Mouse (Mus musculus) intestine, embryonic 15.5 days (tissue): ENCODE measurements at regions not wholly inside any gene's neighbourhood (a gene's known extent, or its start where the extent isn't known, plus 50 kb on each side); places are given as distances from the start of the nearest gene placed in this dataset.
A peak's percentile ranks its signal among the peaks of the same experiment; 100 is the strongest.

Source experiments
- ATAC-seq: fragments of 200-750 bp; cut with Nextera tagmentation; 2 replicates; pipeline ENCODE4 v1.8.0; 2017; ENCODE audit warnings: moderate TSS enrichment, moderate library complexity
- H3K27ac ChIP-seq: fragments of 300-500 bp; sonication (generic); 2 replicates; pipeline ENCODE4 v1.5.1; 2015; ENCODE audit warnings: mild to moderate bottlenecking, inconsistent platforms
- H3K27me3 ChIP-seq: fragments of 300-500 bp; sonication (generic); replicated peaks from 2 replicates; pipeline ENCODE4 v1.6.1; 2015; ENCODE audit warnings: inconsistent platforms
- H3K36me3 ChIP-seq: fragments of 300-500 bp; sonication (generic); 2 replicates; pipeline ENCODE4 v1.6.1; 2015; ENCODE audit warnings: inconsistent platforms
- H3K4me1 ChIP-seq: fragments of 300-500 bp; sonication (generic); replicated peaks from 2 replicates; pipeline ENCODE4 v1.6.1; 2015; ENCODE audit warnings: inconsistent platforms
- H3K4me2 ChIP-seq: fragments of 300-500 bp; sonication (generic); replicated peaks from 2 replicates; pipeline ENCODE4 v1.6.1; 2015; ENCODE audit warnings: mild to moderate bottlenecking, inconsistent platforms
- H3K4me3 ChIP-seq: fragments of 300-500 bp; sonication (generic); replicated peaks from 2 replicates; pipeline ENCODE4 v1.5.1; 2015; ENCODE audit warnings: inconsistent platforms
- H3K9ac ChIP-seq: fragments of 300-500 bp; sonication (generic); 2 replicates; pipeline ENCODE4 v1.6.1; 2015; ENCODE audit warnings: inconsistent platforms
- H3K9me3 ChIP-seq: fragments of 300-500 bp; sonication (generic); 2 replicates; pipeline ENCODE4 v1.6.1; 2016; ENCODE audit warnings: inconsistent platforms
- WGBS: fragments of 180-500 bp; shearing (Covaris S2); methylation state at CpG from one replicate; pipeline ENCODE4 v1.1.7; 2015; 5-methylcytosine and 5-hydroxymethylcytosine counted together

DNA sequence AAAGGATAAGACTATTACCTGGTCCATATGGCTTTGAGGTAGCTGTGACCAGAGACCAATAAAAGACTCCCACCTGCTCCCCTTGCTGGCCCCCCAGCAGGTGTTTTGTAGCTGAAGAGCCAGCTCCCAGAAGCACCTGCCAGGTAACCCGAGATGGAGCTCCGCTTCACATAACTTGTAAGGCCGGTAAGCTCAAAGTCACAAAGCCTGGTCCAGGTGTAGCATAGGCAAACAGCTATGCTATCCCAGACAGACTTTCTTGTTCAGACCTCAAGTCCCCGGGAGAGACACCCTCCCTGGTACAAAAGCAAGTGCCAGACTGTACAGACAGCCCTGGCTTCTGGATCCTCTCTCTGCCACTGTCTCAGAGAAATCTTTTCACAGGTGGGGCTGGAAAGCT is 154.6 kb downstream of the Tomm20 start:
- no peak overlapping the region for H3K4me2 ChIP-seq
- no peaks in the 10 kb centered on the region for H3K36me3 ChIP-seq
- no peak overlapping the region for H3K27ac ChIP-seq
- WGBS: 66% methylated on average over 4 of the region's 4 CpGs
- 0 out of 2 replicates have a peak, but pooled peaks have one; percentile 23 for ATAC-seq
- H3K27me3 ChIP-seq: no peaks in the 10 kb centered on the region
- no peaks in the 10 kb centered on the region for H3K9me3 ChIP-seq
- H3K9ac ChIP-seq: no peak overlapping the region
- peaks cover 9% of the 10 kb centered on the region; the same call in 1 of the 2 replicates for H3K4me1 ChIP-seq
- H3K4me3 ChIP-seq: no peak overlapping the region

DNA sequence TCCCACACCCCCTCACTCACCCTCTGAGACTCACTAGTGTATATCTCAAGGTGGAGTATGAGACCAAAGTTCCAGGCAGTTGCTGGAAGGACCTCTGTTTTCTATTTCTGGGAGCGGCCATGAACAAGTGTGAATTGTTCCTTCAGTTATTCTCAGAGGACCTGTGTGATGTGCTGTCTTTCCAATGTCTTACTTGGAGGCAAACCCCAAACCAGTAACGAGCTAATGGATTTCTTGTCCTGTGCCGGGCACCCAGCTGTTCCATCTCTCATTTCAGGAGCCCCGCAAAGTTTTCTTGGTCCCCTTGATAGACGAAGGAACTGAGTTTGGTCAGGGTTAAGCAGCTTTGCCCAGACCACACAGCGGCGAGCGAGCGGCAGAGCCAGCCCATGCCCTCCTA is 155.4 kb downstream of the Tomm20 start:
- Histone ChIP-seq H3K27me3 (no peaks in the 10 kb centered on the region), H3K9me3 (no peaks in the 10 kb centered on the region), H3K36me3 (no peaks in the 10 kb centered on the region), H3K4me1 (peaks cover 9% of the 10 kb centered on the region; the same call in 1 of the 2 replicates), H3K4me2 (no peak overlapping the region), H3K27ac (no peak overlapping the region), H3K4me3 (no peak overlapping the region), H3K9ac (no peak overlapping the region)
- ATAC-seq: no peak
- WGBS: 91% methylated on average over 9 of the region's 9 CpGs

DNA sequence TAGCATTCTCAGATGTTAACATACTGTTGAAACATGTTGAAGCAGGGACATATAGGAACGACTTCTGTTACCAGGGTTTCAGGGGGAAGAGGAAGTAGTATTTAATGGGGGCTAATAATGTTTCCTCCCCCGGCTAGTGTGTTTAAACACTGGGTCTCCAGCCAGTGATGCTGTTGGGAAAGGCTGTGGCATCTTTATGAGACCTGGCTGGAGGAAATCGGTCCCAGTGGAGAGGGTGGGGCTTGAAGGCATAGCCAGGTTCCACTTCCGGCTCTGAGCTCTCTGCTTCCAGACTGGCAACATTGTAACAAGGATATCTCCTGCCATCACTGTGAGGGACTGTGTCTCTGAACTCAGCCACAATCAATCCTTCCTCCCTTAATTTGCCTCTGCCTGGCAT is 156.6 kb downstream of the Tomm20 start:
- no peak; the same call in 1 of the 2 replicates for ATAC-seq
- H3K27ac ChIP-seq: peak overlapping the region; percentile 45

DNA sequence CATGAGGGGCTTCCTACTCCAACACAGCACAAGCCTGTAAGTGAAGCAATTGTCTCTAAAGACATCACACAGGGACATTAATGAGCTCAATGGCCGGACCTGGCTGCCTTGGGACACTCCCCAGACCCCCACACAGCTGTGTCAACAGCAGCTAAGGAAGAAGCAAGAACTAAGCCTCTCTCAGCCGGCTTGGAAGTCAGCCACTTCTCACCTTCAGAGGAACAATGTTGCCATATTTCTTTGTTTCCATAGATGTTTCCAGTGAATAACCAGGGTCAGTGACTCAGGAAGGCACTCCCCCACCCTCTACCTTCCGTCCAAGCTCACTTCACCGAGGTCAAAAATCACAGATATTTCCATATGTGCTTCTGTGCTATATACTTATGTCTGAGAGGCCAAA is 157.0 kb downstream of the Tomm20 start:
- H3K27me3 ChIP-seq: no peaks in the 10 kb centered on the region
- H3K4me2 ChIP-seq: no peak overlapping the region
- H3K4me1 ChIP-seq: peaks cover 9% of the 10 kb centered on the region; the same call in 1 of the 2 replicates
- WGBS: 41% methylated on average over 4 of the region's 4 CpGs
- no peaks in the 10 kb centered on the region for H3K9me3 ChIP-seq
- peak overlapping the region; percentile 45; the same call in 1 of the 2 replicates for H3K27ac ChIP-seq
- no peak overlapping the region for H3K9ac ChIP-seq
- H3K36me3 ChIP-seq: no peaks in the 10 kb centered on the region
- H3K4me3 ChIP-seq: no peak overlapping the region
- ATAC-seq: no peak

More for the DNA sequence above, 156.6 kb downstream of the Tomm20 start:
- Histone ChIP-seq H3K27me3 (no peaks in the 10 kb centered on the region), H3K36me3 (no peaks in the 10 kb centered on the region), H3K4me2 (no peak overlapping the region), H3K4me3 (no peak overlapping the region), H3K9me3 (no peaks in the 10 kb centered on the region), H3K9ac (no peak overlapping the region), H3K4me1 (peaks cover 9% of the 10 kb centered on the region; the same call in 1 of the 2 replicates)
- WGBS: 19% methylated on average over 4 of the region's 4 CpGs

DNA sequence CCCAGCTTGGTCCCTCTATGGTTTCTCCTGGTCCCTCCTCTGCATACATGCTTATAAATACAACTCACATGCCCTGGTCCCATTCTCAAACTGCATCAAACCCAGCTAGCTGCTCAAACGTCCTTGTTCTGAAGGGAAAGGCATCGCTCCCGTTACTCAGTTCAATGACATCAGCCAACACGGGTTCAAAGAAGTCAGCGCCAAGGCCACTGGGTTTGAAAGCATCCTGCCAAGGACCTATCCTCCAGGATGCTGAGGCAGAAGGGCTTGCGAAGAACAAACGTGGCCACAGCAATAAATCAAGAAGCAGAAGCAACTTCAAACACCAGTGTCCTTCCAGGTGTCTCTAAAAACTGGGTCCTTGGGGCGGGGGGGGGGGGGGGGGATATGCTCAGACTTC is 158.2 kb downstream of the Tomm20 start:
- Histone ChIP-seq H3K4me1 (peaks cover 9% of the 10 kb centered on the region; the same call in 1 of the 2 replicates), H3K36me3 (no peaks in the 10 kb centered on the region), H3K4me2 (no peak overlapping the region), H3K27me3 (no peaks in the 10 kb centered on the region), H3K27ac (no peak overlapping the region), H3K4me3 (no peak overlapping the region), H3K9me3 (no peaks in the 10 kb centered on the region), H3K9ac (no peak overlapping the region)
- WGBS: 66% methylated on average over 8 of the region's 8 CpGs
- no peak for ATAC-seq

DNA sequence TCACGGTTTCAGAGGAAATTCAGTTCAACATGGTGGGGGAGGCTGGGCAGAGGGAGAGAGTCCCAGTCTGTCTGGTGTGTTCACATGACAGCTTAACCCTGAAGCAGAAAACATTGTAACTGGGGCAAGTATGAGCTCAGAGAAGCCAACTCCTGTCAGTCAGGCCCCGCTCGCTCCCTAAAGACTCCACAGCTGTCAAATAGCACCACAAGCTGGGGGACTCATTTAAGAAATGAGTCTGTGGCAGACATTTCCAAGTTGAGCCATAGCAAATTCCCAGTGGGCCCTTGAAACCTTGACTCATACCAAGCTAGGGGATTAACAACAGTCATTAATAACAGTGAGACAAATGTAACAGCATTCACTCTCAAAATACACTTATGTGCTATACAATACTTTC is 160.4 kb downstream of the Tomm20 start:
- no peaks in the 10 kb centered on the region for H3K27me3 ChIP-seq
- H3K27ac ChIP-seq: no peak overlapping the region
- ATAC-seq: no peak
- H3K4me3 ChIP-seq: no peak overlapping the region
- H3K9ac ChIP-seq: no peak overlapping the region
- no peaks in the 10 kb centered on the region for H3K9me3 ChIP-seq
- WGBS: 76% methylated on average over 3 of the region's 3 CpGs
- H3K36me3 ChIP-seq: no peaks in the 10 kb centered on the region
- H3K4me1 ChIP-seq: peaks cover 9% of the 10 kb centered on the region; the same call in 1 of the 2 replicates
- H3K4me2 ChIP-seq: no peak overlapping the region

DNA sequence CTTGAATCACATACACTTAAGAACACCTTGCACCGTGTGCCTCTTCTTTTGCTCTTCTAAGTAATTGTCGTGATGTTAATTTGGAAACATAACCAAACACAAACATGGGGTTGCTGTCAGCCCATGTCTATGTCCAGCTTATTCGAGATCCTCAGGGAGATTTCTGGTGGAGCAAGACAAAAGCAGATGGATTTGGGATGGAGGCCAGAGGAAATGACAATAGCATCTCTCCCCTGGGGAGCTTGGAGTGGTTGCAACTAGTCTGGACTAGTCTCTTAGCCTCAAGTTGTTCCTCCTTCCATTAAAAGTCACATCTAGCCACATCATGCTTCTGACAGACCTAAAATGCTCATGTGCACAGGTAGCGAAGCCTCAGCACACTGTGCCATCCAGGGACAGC is 161.0 kb downstream of the Tomm20 start:
- no peak for ATAC-seq
- H3K27ac ChIP-seq: no peak overlapping the region
- no peaks in the 10 kb centered on the region for H3K27me3 ChIP-seq
- H3K4me1 ChIP-seq: peaks cover 9% of the 10 kb centered on the region; the same call in 1 of the 2 replicates
- H3K4me2 ChIP-seq: no peak overlapping the region
- no peaks in the 10 kb centered on the region for H3K9me3 ChIP-seq
- H3K36me3 ChIP-seq: no peaks in the 10 kb centered on the region
- H3K4me3 ChIP-seq: no peak overlapping the region
- H3K9ac ChIP-seq: no peak overlapping the region
- 89% methylated on average over 4 of the region's 4 CpGs for WGBS

DNA sequence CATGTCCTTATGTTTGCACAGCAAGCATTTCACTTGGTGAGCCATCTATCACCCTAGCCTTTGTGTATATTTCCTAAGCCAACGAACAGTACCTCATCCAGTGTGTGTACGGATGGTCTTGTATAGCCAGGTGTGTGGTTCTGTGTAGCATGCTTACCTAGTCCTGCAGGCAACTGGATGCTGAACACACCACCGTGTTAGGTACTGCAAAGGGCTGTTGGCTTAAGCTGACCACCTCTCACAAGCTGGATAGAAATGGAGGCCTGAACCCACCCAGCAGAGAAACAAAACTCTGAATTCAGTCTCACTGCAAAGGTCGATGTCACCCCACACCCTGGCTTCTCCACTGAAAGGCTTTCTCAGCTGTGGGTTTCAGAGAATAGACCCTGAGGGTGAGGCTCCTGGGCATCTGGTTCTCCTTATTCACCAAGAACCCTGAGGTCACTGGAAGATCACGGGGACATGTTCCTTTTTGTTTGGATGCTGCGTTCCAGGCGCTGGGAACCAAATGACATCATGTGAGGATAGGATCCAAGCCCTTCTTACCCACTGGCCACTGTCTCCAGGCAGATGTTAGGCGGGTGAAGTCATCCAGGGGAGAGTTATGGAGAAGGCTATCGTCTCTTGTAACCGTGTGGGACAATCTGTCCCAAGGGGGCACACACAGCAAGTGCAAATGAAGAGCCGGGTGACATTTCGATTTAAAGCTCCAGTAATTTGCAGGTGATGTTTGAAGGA is 161.8 kb downstream of the Tomm20 start:
- Histone ChIP-seq H3K4me2 (no peak overlapping the region), H3K4me1 (peaks cover 5% of the 10 kb centered on the region; the same call in 1 of the 2 replicates), H3K27ac (no peak overlapping the region), H3K9ac (no peak overlapping the region), H3K4me3 (no peak overlapping the region), H3K27me3 (no peaks in the 10 kb centered on the region), H3K36me3 (no peaks in the 10 kb centered on the region), H3K9me3 (no peaks in the 10 kb centered on the region)
- 76% methylated on average over 12 of the region's 12 CpGs for WGBS
- no peak for ATAC-seq

DNA sequence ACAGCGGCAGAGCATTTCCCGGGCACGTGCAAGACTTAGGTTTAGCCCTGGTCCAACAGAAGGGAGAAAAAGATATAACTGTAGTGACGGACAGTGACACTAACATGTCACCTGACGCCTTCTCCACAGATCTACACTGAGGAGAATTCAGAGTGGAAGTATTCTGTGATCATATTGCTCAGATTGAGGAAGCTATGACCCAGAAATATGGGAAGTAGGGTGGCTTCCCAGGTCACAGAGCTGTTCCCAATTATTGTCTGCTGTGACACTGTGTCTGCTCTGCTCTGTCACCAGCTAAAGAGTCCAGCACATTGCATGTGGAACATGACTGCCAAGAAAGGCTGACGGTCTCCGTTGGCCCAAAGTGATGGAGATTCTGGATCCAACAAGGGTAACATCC is 167.0 kb downstream of the Tomm20 start:
- H3K9me3 ChIP-seq: no peaks in the 10 kb centered on the region
- no peak overlapping the region for H3K4me2 ChIP-seq
- H3K36me3 ChIP-seq: no peaks in the 10 kb centered on the region
- no peak overlapping the region for H3K27ac ChIP-seq
- no peak for ATAC-seq
- H3K4me3 ChIP-seq: no peak overlapping the region
- H3K27me3 ChIP-seq: no peaks in the 10 kb centered on the region
- WGBS: 88% methylated on average over 7 of the region's 7 CpGs
- H3K4me1 ChIP-seq: 0 out of 2 replicates have a peak, but pooled peaks cover 2% of the 10 kb centered on the region
- no peak overlapping the region for H3K9ac ChIP-seq

DNA sequence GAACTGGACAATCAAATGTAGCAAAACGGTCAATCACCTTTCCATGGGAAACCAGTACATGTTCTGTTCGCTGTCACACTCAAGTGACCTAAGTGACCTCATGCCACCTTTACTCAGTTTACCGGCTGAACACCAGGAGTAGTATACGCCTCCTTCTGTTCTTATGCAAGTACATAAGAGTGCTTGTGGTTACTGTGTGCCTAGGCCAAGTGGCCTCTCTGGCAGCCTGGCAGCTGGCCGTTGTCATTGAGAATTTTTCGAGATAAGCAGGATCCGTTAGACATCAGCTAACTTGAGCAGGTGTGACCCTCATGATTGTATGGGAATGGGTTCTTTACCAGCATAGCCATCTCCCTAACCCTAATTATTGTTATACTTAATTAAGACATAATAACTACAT is 167.5 kb downstream of the Tomm20 start:
- H3K4me3 ChIP-seq: no peak overlapping the region
- H3K9me3 ChIP-seq: no peaks in the 10 kb centered on the region
- H3K27ac ChIP-seq: no peak overlapping the region
- no peaks in the 10 kb centered on the region for H3K36me3 ChIP-seq
- H3K9ac ChIP-seq: no peak overlapping the region
- 88% methylated on average over 7 of the region's 7 CpGs for WGBS
- no peak overlapping the region for H3K4me2 ChIP-seq
- H3K27me3 ChIP-seq: no peaks in the 10 kb centered on the region
- ATAC-seq: no peak
- 0 out of 2 replicates have a peak, but pooled peaks cover 2% of the 10 kb centered on the region for H3K4me1 ChIP-seq

DNA sequence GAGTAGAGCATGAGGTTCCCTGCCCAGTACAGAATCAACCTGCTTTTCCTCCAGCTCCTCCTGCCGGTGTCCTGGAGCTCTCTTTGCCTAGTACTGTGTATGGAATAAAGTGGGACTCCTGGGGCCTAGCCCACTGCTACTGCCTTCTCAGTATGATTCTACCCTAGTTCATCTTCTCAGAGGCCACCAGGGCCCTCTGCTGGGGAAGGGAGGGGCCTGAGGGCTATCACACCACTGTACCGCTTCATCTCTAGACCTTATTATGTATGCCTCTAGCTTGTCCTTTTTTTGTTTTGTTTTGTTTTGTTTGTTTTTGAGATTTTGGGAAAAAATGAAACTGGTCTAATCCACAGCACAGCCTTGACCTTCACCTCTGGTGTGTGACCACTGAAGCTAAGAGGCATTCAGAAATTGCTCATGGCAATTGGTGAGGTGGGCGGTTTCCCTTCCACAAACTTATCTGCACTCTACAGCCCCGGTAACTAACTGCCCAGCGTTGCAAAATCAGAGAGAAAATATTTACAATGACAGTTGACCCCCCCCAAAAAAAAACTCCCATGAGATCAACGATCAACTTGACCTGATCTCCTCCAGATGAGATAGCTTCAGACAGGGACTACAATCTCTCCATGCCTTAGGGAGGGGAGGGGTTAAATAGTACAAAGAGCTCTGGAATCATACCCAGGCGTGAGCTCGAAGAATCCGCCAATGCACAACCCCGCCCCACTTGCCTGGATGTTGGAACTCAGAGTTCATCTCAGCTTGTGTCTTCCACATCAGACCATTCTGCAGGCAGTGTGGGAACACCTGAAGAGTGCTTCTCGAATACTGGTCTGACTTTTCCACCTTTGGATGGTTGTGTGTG is 168.8 kb downstream of the Tomm20 start:
- 0 out of 2 replicates have a peak overlapping the region, but pooled peaks have one; percentile 42 for H3K27ac ChIP-seq
- no peak overlapping the region for H3K4me2 ChIP-seq
- WGBS: 73% methylated on average over 11 of the region's 11 CpGs
- peak; percentile 67 for ATAC-seq
- no peaks in the 10 kb centered on the region for H3K36me3 ChIP-seq
- no peaks in the 10 kb centered on the region for H3K9me3 ChIP-seq
- H3K27me3 ChIP-seq: no peaks in the 10 kb centered on the region
- H3K4me3 ChIP-seq: no peak overlapping the region
- H3K9ac ChIP-seq: no peak overlapping the region
- 0 out of 2 replicates have a peak, but pooled peaks cover 7% of the 10 kb centered on the region for H3K4me1 ChIP-seq

DNA sequence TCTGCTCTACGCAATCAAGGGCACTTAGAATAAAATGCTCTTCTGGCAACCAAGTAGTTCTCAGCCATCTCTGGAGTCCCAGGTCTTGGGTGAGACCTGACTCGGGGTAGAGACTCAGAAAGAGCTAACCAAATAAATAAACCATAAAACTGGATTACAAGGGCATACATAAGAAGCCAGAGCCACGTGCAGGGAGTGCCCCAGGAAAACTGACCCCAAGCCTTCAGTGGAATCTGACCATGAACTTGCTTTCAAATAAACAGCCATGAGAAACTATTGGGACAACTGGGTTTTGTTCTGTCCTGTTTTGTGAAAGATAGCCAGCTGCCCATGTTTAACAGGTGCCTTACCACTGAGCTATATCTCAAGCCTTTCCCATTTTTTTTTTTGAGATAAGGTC is 170.3 kb downstream of the Tomm20 start:
- H3K9me3 ChIP-seq: no peaks in the 10 kb centered on the region
- 0 out of 2 replicates have a peak, but pooled peaks cover 18% of the 10 kb centered on the region for H3K4me1 ChIP-seq
- H3K27me3 ChIP-seq: no peaks in the 10 kb centered on the region
- no peaks in the 10 kb centered on the region for H3K36me3 ChIP-seq
- 36% methylated on average over 3 of the region's 3 CpGs for WGBS
- H3K27ac ChIP-seq: peak overlapping the region; percentile 64
- no peak overlapping the region for H3K4me3 ChIP-seq
- no peak overlapping the region for H3K9ac ChIP-seq
- no peak for ATAC-seq
- H3K4me2 ChIP-seq: no peak overlapping the region
